Mouse (Mus musculus): ENCODE results near the gene Olfr202.

DNA sequence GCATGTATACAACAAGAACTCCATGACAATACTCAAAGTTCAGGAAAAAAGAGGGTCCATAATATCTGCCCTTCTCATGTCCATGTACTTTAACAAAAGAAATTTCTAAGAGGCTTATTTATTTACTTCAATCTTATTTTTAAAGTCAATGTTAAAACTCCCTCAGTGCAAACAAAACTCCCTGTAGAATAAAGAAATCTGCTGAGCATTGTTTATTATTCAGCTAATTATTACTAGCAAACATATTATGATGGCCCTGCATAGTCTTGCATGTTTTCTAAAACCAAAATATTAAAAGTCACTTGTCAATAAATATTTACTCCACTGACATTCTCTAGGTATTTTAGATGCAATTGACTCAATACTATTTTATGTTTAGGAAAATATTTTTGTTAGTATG, 44.4 kb upstream of the Olfr202 start, which contains the start of gene Olfr205:
- TF ChIP-seq CTCF (IDR thresholded peaks at IDR 0.05; ENCODE audit: borderline replicate concordance, insufficient read depth, low read length) (no peak), POLR2A (IDR thresholded peaks at IDR 0.05; ENCODE audit: low read depth, low read length) (no peak)

All from embryonic fibroblast, embryonic 13.5 days (primary cell).